Mouse (Mus musculus) embryonic facial prominence, embryonic 15.5 days (tissue): ENCODE results near the gene Ptprn2. TPM values are rescaled to one million over a fixed set of nuclear protein-coding genes. Genes with fewer than 3 reads are reported as not detected.

Experiments used
- ATAC-seq: fragments of 200-750 bp; cut with Nextera tagmentation; 2 replicates; pipeline ENCODE4 v1.8.0; 2017; ENCODE audit warnings: low read depth, moderate TSS enrichment; ENCODE audit not compliant: insufficient number of reproducible peaks, low FRiP score, low TSS enrichment
- H3K27ac ChIP-seq: fragments of 300-500 bp; sonication (generic); replicated peaks from 2 replicates; pipeline ENCODE4 v1.5.1; 2015; ENCODE audit warnings: mild to moderate bottlenecking, inconsistent platforms
- H3K27me3 ChIP-seq: fragments of 300-500 bp; sonication (generic); 2 replicates; pipeline ENCODE4 v1.6.1; 2015; ENCODE audit warnings: inconsistent platforms
- H3K36me3 ChIP-seq: fragments of 300-500 bp; sonication (generic); 2 replicates; pipeline ENCODE4 v1.6.1; 2015; ENCODE audit warnings: mild to moderate bottlenecking, inconsistent platforms
- H3K4me1 ChIP-seq: fragments of 300-500 bp; sonication (generic); 2 replicates; pipeline ENCODE4 v1.6.1; 2015; ENCODE audit warnings: inconsistent platforms
- H3K4me2 ChIP-seq: fragments of 300-500 bp; sonication (generic); replicated peaks from 2 replicates; pipeline ENCODE4 v1.6.1; 2015; ENCODE audit warnings: mild to moderate bottlenecking, inconsistent platforms
- H3K4me3 ChIP-seq: fragments of 300-500 bp; sonication (generic); replicated peaks from 2 replicates; pipeline ENCODE4 v1.5.1; 2015; ENCODE audit warnings: mild to moderate bottlenecking, inconsistent platforms
- H3K9ac ChIP-seq: fragments of 300-500 bp; sonication (generic); 2 replicates; pipeline ENCODE4 v1.6.1; 2015; ENCODE audit warnings: inconsistent platforms
- H3K9me3 ChIP-seq: fragments of 300-500 bp; sonication (generic); replicated peaks from 2 replicates; pipeline ENCODE4 v1.6.1; 2016; ENCODE audit warnings: inconsistent platforms
- WGBS: fragments of 180-500 bp; shearing (Covaris S2); methylation state at CpG from one replicate; pipeline ENCODE4 v1.1.7; 2015; 5-methylcytosine and 5-hydroxymethylcytosine counted together
- polyA plus RNA-seq: library from polyadenylated mRNA; unstranded; fragments of >200 nt; fragmentation: Nextera tagmentation; extraction: Ambion mirVana; gene quantifications from 2 replicates; pipeline ENCODE4 v1.2.1, GENCODE M21; 2015

Gene Ptprn2
- polyA plus RNA-seq, 1 experiment from 2014 or later: 0.12 TPM

- no peaks in the 10 kb centered on the region for H3K9me3 ChIP-seq
- no peaks in the 10 kb centered on the region for H3K36me3 ChIP-seq
- 67% methylated on average over 2 of the region's 2 CpGs for WGBS
- no peaks in the 10 kb centered on the region for H3K27me3 ChIP-seq
- no peak overlapping the region for H3K27ac ChIP-seq
- H3K4me1 ChIP-seq: no peaks in the 10 kb centered on the region
- H3K4me2 ChIP-seq: no peak overlapping the region
- H3K9ac ChIP-seq: no peak overlapping the region
- ATAC-seq: no peak
- H3K4me3 ChIP-seq: no peak overlapping the region
Observed at GRCm38 (mm10) chr12:117287456-117287855, 801.9 kb downstream of the Ptprn2 start.

GRCm38 (mm10) chr12:117291943-117292342 is 806.4 kb downstream of the Ptprn2 start:
- no peaks in the 10 kb centered on the region for H3K9me3 ChIP-seq
- ATAC-seq: no peak
- H3K4me2 ChIP-seq: no peak overlapping the region
- no peaks in the 10 kb centered on the region for H3K4me1 ChIP-seq
- H3K36me3 ChIP-seq: no peaks in the 10 kb centered on the region
- no peak overlapping the region for H3K27ac ChIP-seq
- no peak overlapping the region for H3K4me3 ChIP-seq
- WGBS: 72% methylated on average over 3 of the region's 3 CpGs
- H3K9ac ChIP-seq: no peak overlapping the region
- H3K27me3 ChIP-seq: no peaks in the 10 kb centered on the region

- no peak overlapping the region for H3K9ac ChIP-seq
- WGBS: 56% methylated on average over 2 of the region's 2 CpGs
- H3K9me3 ChIP-seq: no peaks in the 10 kb centered on the region
- H3K4me2 ChIP-seq: no peak overlapping the region
- no peak for ATAC-seq
- H3K4me3 ChIP-seq: no peak overlapping the region
- H3K36me3 ChIP-seq: no peaks in the 10 kb centered on the region
- H3K27ac ChIP-seq: no peak overlapping the region
- H3K4me1 ChIP-seq: no peaks in the 10 kb centered on the region
- no peaks in the 10 kb centered on the region for H3K27me3 ChIP-seq
Observed at GRCm38 (mm10) chr12:117296792-117297191, 811.3 kb downstream of the Ptprn2 start.

- Histone ChIP-seq H3K27ac (no peak overlapping the region), H3K4me1 (no peaks in the 10 kb centered on the region)
- WGBS: 82% methylated on average over 3 of the region's 3 CpGs
Observed at GRCm38 (mm10) chr12:117299084-117299483, 813.6 kb downstream of the Ptprn2 start.

GRCm38 (mm10) chr12:117304751-117305624 is 819.5 kb downstream of the Ptprn2 start:
- Histone ChIP-seq H3K4me3 (no peak overlapping the region), H3K9me3 (no peaks in the 10 kb centered on the region), H3K4me2 (no peak overlapping the region), H3K36me3 (no peaks in the 10 kb centered on the region), H3K27me3 (no peaks in the 10 kb centered on the region), H3K9ac (no peak overlapping the region), H3K4me1 (no peaks in the 10 kb centered on the region), H3K27ac (no peak overlapping the region)
- WGBS: 71% methylated on average over 17 of the region's 17 CpGs
- no peak for ATAC-seq

More at GRCm38 (mm10) chr12:117299084-117299483, 813.6 kb downstream of the Ptprn2 start:
- no peak overlapping the region for H3K4me3 ChIP-seq
- H3K27me3 ChIP-seq: no peaks in the 10 kb centered on the region
- no peaks in the 10 kb centered on the region for H3K9me3 ChIP-seq
- no peaks in the 10 kb centered on the region for H3K36me3 ChIP-seq
- no peak for ATAC-seq
- no peak overlapping the region for H3K4me2 ChIP-seq
- H3K9ac ChIP-seq: no peak overlapping the region

- ATAC-seq: no peak
- no peak overlapping the region for H3K4me3 ChIP-seq
- H3K9me3 ChIP-seq: no peaks in the 10 kb centered on the region
- H3K4me2 ChIP-seq: no peak overlapping the region
- H3K36me3 ChIP-seq: no peaks in the 10 kb centered on the region
- no peaks in the 10 kb centered on the region for H3K4me1 ChIP-seq
- no peaks in the 10 kb centered on the region for H3K27me3 ChIP-seq
- H3K27ac ChIP-seq: no peak overlapping the region
- no peak overlapping the region for H3K9ac ChIP-seq
- WGBS: 57% methylated on average over 5 of the region's 5 CpGs
Observed at GRCm38 (mm10) chr12:117305625-117306105, 820.1 kb downstream of the Ptprn2 start.

GRCm38 (mm10) chr12:117312079-117312478 is 826.6 kb downstream of the Ptprn2 start:
- no peak overlapping the region for H3K9ac ChIP-seq
- H3K27ac ChIP-seq: no peak overlapping the region
- H3K36me3 ChIP-seq: no peaks in the 10 kb centered on the region
- ATAC-seq: no peak
- no peak overlapping the region for H3K4me3 ChIP-seq
- H3K27me3 ChIP-seq: no peaks in the 10 kb centered on the region
- no peaks in the 10 kb centered on the region for H3K4me1 ChIP-seq
- H3K4me2 ChIP-seq: no peak overlapping the region
- 80% methylated on average over 6 of the region's 6 CpGs for WGBS
- H3K9me3 ChIP-seq: 0 out of 2 replicates have a peak, but pooled peaks cover 2% of the 10 kb centered on the region

- Histone ChIP-seq H3K4me3 (no peak overlapping the region), H3K4me1 (no peaks in the 10 kb centered on the region), H3K27me3 (no peaks in the 10 kb centered on the region), H3K9me3 (0 out of 2 replicates have a peak, but pooled peaks cover 8% of the 10 kb centered on the region), H3K4me2 (no peak overlapping the region), H3K9ac (no peak overlapping the region), H3K36me3 (no peaks in the 10 kb centered on the region), H3K27ac (no peak overlapping the region)
- ATAC-seq: no peak
- WGBS: 70% methylated on average over 2 of the region's 2 CpGs
Observed at GRCm38 (mm10) chr12:117314987-117315386, 829.5 kb downstream of the Ptprn2 start.

- ATAC-seq: no peak
- 76% methylated on average over 3 of the region's 3 CpGs for WGBS
- H3K9ac ChIP-seq: no peak overlapping the region
Observed at GRCm38 (mm10) chr12:117315661-117316060, 830.1 kb downstream of the Ptprn2 start.

GRCm38 (mm10) chr12:117318229-117318628 is 832.7 kb downstream of the Ptprn2 start:
- no peak for ATAC-seq
- Histone ChIP-seq H3K9me3 (0 out of 2 replicates have a peak, but pooled peaks cover 8% of the 10 kb centered on the region), H3K4me1 (no peaks in the 10 kb centered on the region), H3K4me2 (no peak overlapping the region), H3K27me3 (no peaks in the 10 kb centered on the region), H3K9ac (no peak overlapping the region), H3K27ac (no peak overlapping the region), H3K4me3 (no peak overlapping the region), H3K36me3 (no peaks in the 10 kb centered on the region)
- WGBS: 81% methylated on average over 3 of the region's 3 CpGs

More at GRCm38 (mm10) chr12:117315661-117316060, 830.1 kb downstream of the Ptprn2 start:
- H3K27ac ChIP-seq: no peak overlapping the region
- no peak overlapping the region for H3K4me2 ChIP-seq
- no peaks in the 10 kb centered on the region for H3K27me3 ChIP-seq
- H3K4me1 ChIP-seq: no peaks in the 10 kb centered on the region
- 0 out of 2 replicates have a peak, but pooled peaks cover 8% of the 10 kb centered on the region for H3K9me3 ChIP-seq
- H3K4me3 ChIP-seq: no peak overlapping the region
- no peaks in the 10 kb centered on the region for H3K36me3 ChIP-seq

GRCm38 (mm10) chr12:117323017-117323416 is 837.5 kb downstream of the Ptprn2 start:
- H3K27ac ChIP-seq: no peak overlapping the region
- H3K4me1 ChIP-seq: no peaks in the 10 kb centered on the region
- no peaks in the 10 kb centered on the region for H3K27me3 ChIP-seq
- H3K4me3 ChIP-seq: no peak overlapping the region
- H3K36me3 ChIP-seq: no peaks in the 10 kb centered on the region
- H3K9ac ChIP-seq: no peak overlapping the region
- no peaks in the 10 kb centered on the region for H3K9me3 ChIP-seq
- 77% methylated on average over 3 of the region's 3 CpGs for WGBS
- no peak for ATAC-seq
- no peak overlapping the region for H3K4me2 ChIP-seq
